Mouse (Mus musculus) neural tube, embryonic 12.5 days (tissue): ENCODE data around the gene Ift57. TPM values are rescaled to one million over a fixed set of nuclear protein-coding genes. Genes with fewer than 3 reads are reported as not detected.

Source experiments
- ATAC-seq: fragments of 200-750 bp; cut with Nextera tagmentation; 2 replicates; pipeline ENCODE4 v1.8.0; 2017; ENCODE audit warnings: low read depth, mild to moderate bottlenecking, moderate TSS enrichment, moderate library complexity; ENCODE audit not compliant: low FRiP score
- H3K27ac ChIP-seq: fragments of 300-500 bp; sonication (generic); 2 replicates; pipeline ENCODE4 v1.5.1; 2016
- H3K27me3 ChIP-seq: fragments of 300-500 bp; sonication (generic); replicated peaks from 2 replicates; pipeline ENCODE4 v1.6.1; 2016; ENCODE audit warnings: mild to moderate bottlenecking
- H3K36me3 ChIP-seq: fragments of 300-500 bp; sonication (generic); 2 replicates; pipeline ENCODE4 v1.6.1; 2016; ENCODE audit warnings: mild to moderate bottlenecking
- H3K4me1 ChIP-seq: fragments of 300-500 bp; sonication (generic); 2 replicates; pipeline ENCODE4 v1.6.1; 2016
- H3K4me2 ChIP-seq: fragments of 300-500 bp; sonication (generic); replicated peaks from 2 replicates; pipeline ENCODE4 v1.6.1; 2016; ENCODE audit warnings: mild to moderate bottlenecking
- H3K4me3 ChIP-seq: fragments of 300-500 bp; sonication (generic); 2 replicates; pipeline ENCODE4 v1.5.1; 2016
- H3K9ac ChIP-seq: fragments of 300-500 bp; sonication (generic); 2 replicates; pipeline ENCODE4 v1.6.1; 2016; ENCODE audit warnings: mild to moderate bottlenecking
- H3K9me3 ChIP-seq: fragments of 300-500 bp; sonication (generic); 2 replicates; pipeline ENCODE4 v1.6.1; 2016; ENCODE audit warnings: mild to moderate bottlenecking
- WGBS: fragments of 180-500 bp; shearing (Covaris S2); methylation state at CpG from one replicate; pipeline ENCODE4 v1.1.7; 2016; 5-methylcytosine and 5-hydroxymethylcytosine counted together
- polyA plus RNA-seq: library from polyadenylated mRNA; unstranded; fragments of >200 nt; fragmentation: Nextera tagmentation; extraction: Ambion mirVana; gene quantifications from 2 replicates; pipeline ENCODE4 v1.2.1, GENCODE M21; 2016

The Ift57 gene
- polyA plus RNA-seq, 1 experiment from 2014 or later: 38.8 TPM

- ATAC-seq: no peak
- 88% methylated on average over 5 of the region's 5 CpGs for WGBS
- Histone ChIP-seq H3K9me3 (no peaks in the 10 kb centered on the region), H3K36me3 (no peaks in the 10 kb centered on the region), H3K9ac (no peak overlapping the region), H3K4me3 (no peak overlapping the region), H3K4me1 (no peaks in the 10 kb centered on the region), H3K4me2 (no peak overlapping the region), H3K27me3 (no peaks in the 10 kb centered on the region), H3K27ac (no peak overlapping the region)
Observed at GRCm38 (mm10) chr16:49781556-49782156, 82.6 kb downstream of the Ift57 start.

- no peak for ATAC-seq
- Histone ChIP-seq H3K9ac (no peak overlapping the region), H3K27ac (no peak overlapping the region), H3K4me2 (no peak overlapping the region), H3K9me3 (no peaks in the 10 kb centered on the region), H3K4me3 (no peak overlapping the region), H3K36me3 (no peaks in the 10 kb centered on the region), H3K4me1 (no peaks in the 10 kb centered on the region), H3K27me3 (no peaks in the 10 kb centered on the region)
Observed at GRCm38 (mm10) chr16:49783369-49783768, 84.3 kb downstream of the Ift57 start.

GRCm38 (mm10) chr16:49786116-49786515, 87.1 kb downstream of the Ift57 start:
- Histone ChIP-seq H3K27me3 (no peaks in the 10 kb centered on the region), H3K27ac (no peak overlapping the region), H3K4me3 (no peak overlapping the region), H3K4me1 (no peaks in the 10 kb centered on the region), H3K9me3 (no peaks in the 10 kb centered on the region), H3K9ac (no peak overlapping the region), H3K36me3 (no peaks in the 10 kb centered on the region), H3K4me2 (no peak overlapping the region)
- 90% methylated on average over 6 of the region's 6 CpGs for WGBS
- ATAC-seq: no peak

GRCm38 (mm10) chr16:49787714-49788113, 88.7 kb downstream of the Ift57 start:
- Histone ChIP-seq H3K27ac (no peak overlapping the region), H3K4me2 (no peak overlapping the region), H3K4me1 (no peaks in the 10 kb centered on the region), H3K27me3 (no peaks in the 10 kb centered on the region), H3K9me3 (no peaks in the 10 kb centered on the region), H3K4me3 (no peak overlapping the region), H3K9ac (no peak overlapping the region), H3K36me3 (no peaks in the 10 kb centered on the region)
- 93% methylated on average over 5 of the region's 5 CpGs for WGBS
- ATAC-seq: no peak

GRCm38 (mm10) chr16:49790575-49791465, 91.8 kb downstream of the Ift57 start:
- H3K4me3 ChIP-seq: no peak overlapping the region
- H3K4me1 ChIP-seq: no peaks in the 10 kb centered on the region
- ATAC-seq: no peak
- no peak overlapping the region for H3K27ac ChIP-seq
- H3K4me2 ChIP-seq: no peak overlapping the region
- H3K9me3 ChIP-seq: no peaks in the 10 kb centered on the region
- no peaks in the 10 kb centered on the region for H3K36me3 ChIP-seq
- WGBS: 86% methylated on average over 9 of the region's 9 CpGs
- H3K9ac ChIP-seq: no peak overlapping the region
- no peaks in the 10 kb centered on the region for H3K27me3 ChIP-seq

- no peaks in the 10 kb centered on the region for H3K4me1 ChIP-seq
- H3K36me3 ChIP-seq: no peaks in the 10 kb centered on the region
- 89% methylated on average over 9 of the region's 9 CpGs for WGBS
- H3K4me2 ChIP-seq: no peak overlapping the region
- no peak overlapping the region for H3K27ac ChIP-seq
- no peak overlapping the region for H3K4me3 ChIP-seq
- ATAC-seq: no peak
- no peaks in the 10 kb centered on the region for H3K27me3 ChIP-seq
- H3K9ac ChIP-seq: no peak overlapping the region
- H3K9me3 ChIP-seq: no peaks in the 10 kb centered on the region
Observed at GRCm38 (mm10) chr16:49792446-49792878, 93.4 kb downstream of the Ift57 start.

GRCm38 (mm10) chr16:49793596-49793995, 94.6 kb downstream of the Ift57 start:
- WGBS: 93% methylated on average over 7 of the region's 9 CpGs
- ATAC-seq: no peak
- no peak overlapping the region for H3K4me3 ChIP-seq

GRCm38 (mm10) chr16:49796271-49796670, 97.2 kb downstream of the Ift57 start:
- Histone ChIP-seq H3K4me1 (no peaks in the 10 kb centered on the region), H3K4me2 (no peak overlapping the region), H3K27ac (no peak overlapping the region), H3K36me3 (no peaks in the 10 kb centered on the region), H3K27me3 (no peaks in the 10 kb centered on the region), H3K9me3 (no peaks in the 10 kb centered on the region), H3K4me3 (no peak overlapping the region), H3K9ac (no peak overlapping the region)
- no peak for ATAC-seq
- 74% methylated on average over 2 of the region's 2 CpGs for WGBS

More at GRCm38 (mm10) chr16:49793596-49793995, 94.6 kb downstream of the Ift57 start:
- Histone ChIP-seq H3K9me3 (no peaks in the 10 kb centered on the region), H3K9ac (no peak overlapping the region), H3K4me2 (no peak overlapping the region), H3K27ac (no peak overlapping the region), H3K4me1 (no peaks in the 10 kb centered on the region), H3K27me3 (no peaks in the 10 kb centered on the region), H3K36me3 (no peaks in the 10 kb centered on the region)

GRCm38 (mm10) chr16:49796954-49797353, 97.9 kb downstream of the Ift57 start:
- Histone ChIP-seq H3K4me3 (no peak overlapping the region), H3K9me3 (no peaks in the 10 kb centered on the region), H3K27me3 (no peaks in the 10 kb centered on the region), H3K27ac (no peak overlapping the region), H3K36me3 (no peaks in the 10 kb centered on the region), H3K4me2 (no peak overlapping the region), H3K9ac (no peak overlapping the region), H3K4me1 (0 out of 2 replicates have a peak, but pooled peaks cover 3% of the 10 kb centered on the region)
- ATAC-seq: no peak
- WGBS: 92% methylated on average over 2 of the region's 2 CpGs

- no peak overlapping the region for H3K27ac ChIP-seq
- no peak overlapping the region for H3K4me3 ChIP-seq
- WGBS: 90% methylated on average over 6 of the region's 6 CpGs
- no peaks in the 10 kb centered on the region for H3K36me3 ChIP-seq
- no peaks in the 10 kb centered on the region for H3K9me3 ChIP-seq
- no peaks in the 10 kb centered on the region for H3K27me3 ChIP-seq
- H3K9ac ChIP-seq: no peak overlapping the region
- no peak for ATAC-seq
- no peak overlapping the region for H3K4me2 ChIP-seq
- peaks cover 16% of the 10 kb centered on the region for H3K4me1 ChIP-seq
Observed at GRCm38 (mm10) chr16:49798790-49799189, 99.8 kb downstream of the Ift57 start.

- Histone ChIP-seq H3K9me3 (no peaks in the 10 kb centered on the region), H3K4me2 (no peak within 1 kb of the TSS), H3K27ac (no peak within 1 kb of the TSS), H3K27me3 (no peaks in the 10 kb centered on the region), H3K4me3 (no peak within 1 kb of the TSS), H3K9ac (no peak within 1 kb of the TSS), H3K4me1 (peaks cover 21% of the 10 kb centered on the region), H3K36me3 (no peaks in the 10 kb centered on the region)
- WGBS: 86% methylated on average over 10 of the region's 10 CpGs
- no peak for ATAC-seq
Observed at GRCm38 (mm10) chr16:49799597-49800561, 100.8 kb downstream of the Ift57 start, which contains the start of gene Cd47. Gene Cd47 (plus strand): TSS chr16:49800533.

GRCm38 (mm10) chr16:49800996-49801395, 102.0 kb downstream of the Ift57 start:
- WGBS: 91% methylated on average over 5 of the region's 5 CpGs
- no peak for ATAC-seq

More at GRCm38 (mm10) chr16:49800996-49801395, 102.0 kb downstream of the Ift57 start:
- Histone ChIP-seq H3K4me2 (no peak overlapping the region), H3K9me3 (no peaks in the 10 kb centered on the region), H3K4me3 (no peak overlapping the region), H3K27me3 (no peaks in the 10 kb centered on the region), H3K27ac (no peak overlapping the region), H3K4me1 (peaks cover 21% of the 10 kb centered on the region), H3K36me3 (no peaks in the 10 kb centered on the region), H3K9ac (no peak overlapping the region)
